Mouse (Mus musculus) liver, adult 2 months (tissue): ENCODE data around the gene Capn1.

Experiments
- CTCF ChIP-seq: fragments of 200-500 bp; IDR thresholded peaks from 2 replicates; pipeline ENCODE4 v1.5.1; 2011; ENCODE audit warnings: low read depth, low read length, control low read depth
- POLR2A ChIP-seq: fragments of 200-500 bp; IDR thresholded peaks from 2 replicates; pipeline ENCODE4 v1.6.1; 2011; ENCODE audit warnings: low read length, control low read depth; ENCODE audit not compliant: insufficient read depth; ENCODE audit errors: extremely low read depth

- TF ChIP-seq CTCF (no peak), POLR2A (no peak)
Observed at GRCm38 (mm10) chr19:5991467-5991866, 24.2 kb downstream of the Capn1 start.
